Mouse (Mus musculus): ENCODE results near the gene Gm19426. TPM values are rescaled to one million over a fixed set of nuclear protein-coding genes. Genes with fewer than 3 reads are reported as not detected.
"Not testable (repeated sequence)": the region's sequence is repeated elsewhere in the genome, so short reads cannot be mapped to it uniquely, and the experiment has no call there.

Gene Gm19426
- polyA plus RNA-seq, 1 experiment from 2014 or later: 7.0 TPM

DNA sequence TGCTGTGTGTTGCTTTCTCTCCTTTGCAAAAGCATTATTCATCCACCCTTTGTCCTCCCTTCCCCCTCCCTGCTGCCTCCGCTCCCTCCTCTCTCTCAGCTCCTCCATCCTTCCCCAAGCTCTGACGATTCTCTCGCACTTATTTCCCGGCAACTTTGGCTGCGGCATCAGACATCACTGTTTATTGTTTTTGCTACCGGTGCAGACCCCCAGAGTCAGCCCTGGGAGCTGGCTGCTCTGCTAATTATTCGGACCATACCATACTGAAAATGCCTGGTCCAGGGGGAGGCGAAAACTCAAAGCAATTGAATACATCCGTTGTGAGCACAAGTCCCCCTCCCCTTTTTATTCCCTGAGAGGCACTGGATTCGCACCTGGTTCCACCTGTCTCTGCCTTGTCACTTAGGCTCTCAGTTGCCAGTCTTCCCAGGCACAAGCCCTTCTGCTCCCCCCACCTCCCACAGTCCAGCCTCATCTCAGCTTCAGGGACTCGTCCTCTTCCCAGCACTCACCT lies 9.0 kb downstream of the Gm19426 start:
- no peak for ATAC-seq (ENCODE audit: insufficient number of reproducible peaks, low FRiP score, low TSS enrichment, low read depth)
- H3K4me2 ChIP-seq: peak overlapping the region; percentile 66
- H3K9ac ChIP-seq: peak overlapping the region; percentile 36
- 0% methylated on average over 11 of the region's 11 CpGs for WGBS
- no peaks in the 10 kb centered on the region for H3K9me3 ChIP-seq
- H3K4me3 ChIP-seq: peak overlapping the region; percentile 44
- peaks cover 12% of the 10 kb centered on the region for H3K27me3 ChIP-seq
- H3K27ac ChIP-seq: peak overlapping the region; percentile 2; the same call in 1 of the 2 replicates
- H3K36me3 ChIP-seq: no peaks in the 10 kb centered on the region
- peaks cover 60% of the 10 kb centered on the region for H3K4me1 ChIP-seq

DNA sequence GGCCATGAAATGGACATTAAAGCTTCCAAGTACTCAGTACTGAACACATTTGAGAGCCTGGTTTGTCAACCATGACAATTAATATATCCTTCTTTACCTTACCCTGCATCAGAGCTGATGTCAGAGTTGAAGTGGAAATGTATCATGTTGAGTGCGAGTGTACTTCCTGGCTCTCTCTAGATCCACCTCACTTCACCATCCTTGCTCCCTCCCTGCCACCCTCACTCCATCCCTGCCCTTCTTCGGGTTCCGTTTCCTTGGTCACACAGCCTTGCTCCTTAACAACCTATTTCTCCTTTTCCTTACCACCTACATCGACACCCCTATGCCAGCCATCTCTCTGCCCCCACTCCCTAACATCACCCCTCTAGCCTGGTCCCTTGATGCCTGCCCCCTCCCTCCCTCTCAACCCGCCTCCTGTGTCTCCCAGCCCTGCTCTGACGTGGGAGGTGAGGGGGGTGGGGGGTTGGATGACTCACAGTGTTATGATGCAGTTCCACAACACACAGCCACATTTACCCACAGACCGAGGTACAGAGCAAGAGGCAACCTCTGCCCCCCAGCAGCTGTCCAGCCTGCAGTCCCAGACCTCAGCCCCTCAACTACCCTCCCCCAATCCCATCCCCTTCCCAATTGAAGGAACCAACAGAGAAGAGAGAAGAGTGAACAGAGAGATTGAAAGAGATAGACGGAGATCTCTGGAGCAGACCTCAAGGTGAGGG lies 9.7 kb downstream of the Gm19426 start, which contains the start of gene Ypel4:
Gene Ypel4 (plus strand): TSS at position 480 of the 722 bp plus-strand sequence.
- ATAC-seq (ENCODE audit: insufficient number of reproducible peaks, low FRiP score, low TSS enrichment, low read depth): 0 out of 2 replicates have a peak, but pooled peaks have one; percentile 9
- Histone ChIP-seq H3K4me2 (peak within 1 kb of the TSS; percentile 66), H3K9ac (peak within 1 kb of the TSS; percentile 36), H3K27ac (peak within 1 kb of the TSS; percentile 2; the same call in 1 of the 2 replicates), H3K9me3 (no peaks in the 10 kb centered on the region), H3K36me3 (no peaks in the 10 kb centered on the region), H3K4me1 (peaks cover 53% of the 10 kb centered on the region), H3K27me3 (peaks cover 12% of the 10 kb centered on the region), H3K4me3 (peak within 1 kb of the TSS; percentile 44)
- 1% methylated on average over 8 of the region's 8 CpGs for WGBS

DNA sequence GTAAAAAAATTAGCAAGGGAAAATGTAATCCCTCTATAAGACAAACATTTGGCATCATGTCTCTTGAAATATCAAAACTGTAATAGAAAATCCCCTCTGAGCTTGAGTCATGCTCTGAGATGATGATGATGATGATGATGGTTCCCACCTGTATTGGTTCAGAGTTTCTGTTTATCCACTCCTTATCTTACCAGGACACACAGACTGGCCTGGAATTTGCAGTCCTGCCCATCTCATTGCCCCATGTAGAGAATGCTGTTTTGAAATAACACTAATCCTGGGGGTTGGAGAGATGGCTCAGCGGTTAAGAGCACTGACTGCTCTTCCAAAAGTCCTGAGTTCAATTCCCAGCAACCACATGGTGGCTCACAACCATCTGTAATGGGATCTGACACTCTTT lies 11.1 kb downstream of the Gm19426 start:
- Histone ChIP-seq H3K9ac (no peak overlapping the region), H3K27me3 (peaks cover 12% of the 10 kb centered on the region), H3K9me3 (no peaks in the 10 kb centered on the region), H3K27ac (no peak overlapping the region), H3K36me3 (no peaks in the 10 kb centered on the region), H3K4me3 (no peak overlapping the region), H3K4me2 (no peak overlapping the region), H3K4me1 (peaks cover 40% of the 10 kb centered on the region)
- 75% methylated on average over 1 of the region's 1 CpGs for WGBS
- ATAC-seq (ENCODE audit: insufficient number of reproducible peaks, low FRiP score, low TSS enrichment, low read depth): no peak

DNA sequence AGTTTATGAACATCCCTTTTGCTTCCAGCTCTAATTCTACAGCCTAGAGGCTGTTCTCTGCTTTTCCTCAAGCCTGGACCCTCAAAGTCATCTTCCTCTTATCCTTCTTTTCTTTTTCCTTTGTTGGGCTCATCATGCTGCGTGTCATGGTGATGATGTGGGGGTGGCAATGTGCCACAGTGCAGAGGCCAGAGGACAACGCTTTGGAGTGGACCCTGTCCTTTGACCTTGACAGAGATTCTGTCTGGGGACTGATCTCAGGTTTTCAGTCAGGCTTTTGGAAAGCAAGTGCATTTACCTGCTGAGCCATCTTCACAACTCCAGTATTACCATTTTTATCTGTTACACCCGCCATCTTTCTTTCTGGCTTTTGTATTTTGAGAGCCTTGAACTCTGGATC lies 12.2 kb downstream of the Gm19426 start:
- Histone ChIP-seq H3K27me3 (peaks cover 6% of the 10 kb centered on the region), H3K4me3 (no peak overlapping the region), H3K4me2 (no peak overlapping the region), H3K4me1 (peaks cover 32% of the 10 kb centered on the region), H3K36me3 (no peaks in the 10 kb centered on the region), H3K9ac (no peak overlapping the region), H3K9me3 (no peaks in the 10 kb centered on the region), H3K27ac (no peak overlapping the region)
- ATAC-seq (ENCODE audit: insufficient number of reproducible peaks, low FRiP score, low TSS enrichment, low read depth): no peak
- WGBS: 81% methylated on average over 3 of the region's 3 CpGs

DNA sequence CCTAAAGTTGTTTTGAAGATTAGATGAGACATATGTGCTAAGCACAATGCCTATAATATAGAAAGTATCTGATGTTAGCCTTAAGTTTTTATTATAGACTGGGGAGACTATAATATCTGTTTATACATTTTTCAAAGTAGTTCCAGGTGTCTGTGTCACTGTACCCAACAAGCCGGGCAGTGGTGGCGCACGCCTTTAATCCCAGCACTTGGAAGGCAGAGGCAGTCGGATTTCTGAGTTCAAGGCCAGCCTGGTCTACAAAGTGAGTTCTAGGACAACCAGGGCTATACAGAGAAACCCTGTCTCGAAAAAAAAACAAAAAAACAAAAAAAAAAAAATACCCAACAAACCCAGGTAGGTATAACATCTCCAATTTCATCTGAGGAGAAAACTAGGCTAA lies 15.3 kb downstream of the Gm19426 start:
- H3K9me3 ChIP-seq; H3K9ac ChIP-seq; ATAC-seq (ENCODE audit: insufficient number of reproducible peaks, low FRiP score, low TSS enrichment, low read depth); H3K27me3 ChIP-seq; H3K27ac ChIP-seq; H3K4me3 ChIP-seq; H3K4me2 ChIP-seq: not testable (repeated sequence)
- WGBS: 69% methylated on average over 5 of the region's 5 CpGs
- Histone ChIP-seq H3K36me3 (peaks cover 16% of the 10 kb centered on the region), H3K4me1 (peaks cover 16% of the 10 kb centered on the region)

DNA sequence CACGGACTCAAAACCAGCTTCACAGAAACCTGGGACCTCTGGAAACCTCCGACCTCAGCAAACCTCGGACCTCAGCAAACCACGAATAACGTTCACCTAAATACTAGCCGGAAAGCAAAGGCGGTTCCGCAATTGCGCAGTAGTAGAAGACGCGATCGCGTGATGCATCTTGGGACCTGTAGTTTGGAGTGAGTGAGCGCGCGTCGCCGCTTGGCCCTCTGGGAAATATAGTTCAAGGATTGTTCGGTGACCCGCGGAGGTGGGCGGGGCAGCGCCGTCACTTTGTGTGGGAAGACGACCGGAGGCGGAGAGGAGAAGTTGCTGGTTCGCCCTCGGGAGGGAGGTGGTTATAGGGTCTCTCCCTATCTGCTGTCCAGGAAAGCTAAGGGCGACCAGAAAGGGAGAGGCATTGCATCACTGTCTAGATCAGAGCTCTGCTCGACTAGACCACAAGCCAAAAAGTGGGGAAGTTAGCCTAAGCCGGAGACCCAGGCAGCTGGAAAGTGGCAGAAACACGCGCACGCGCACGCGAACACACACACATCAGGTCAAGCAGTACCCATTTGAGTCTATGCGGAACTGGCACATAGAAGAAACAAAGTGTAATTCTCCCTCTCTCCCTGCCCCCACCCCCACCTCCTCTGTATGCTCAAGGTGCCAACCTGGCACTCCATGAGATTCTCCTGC lies 16.1 kb downstream of the Gm19426 start, which contains the start of gene Clp1:
Gene Clp1 (minus strand): TSS at position 179 of the 687 bp plus-strand sequence.
- peak within 1 kb of the TSS; percentile 50 for H3K9ac ChIP-seq
- peak within 1 kb of the TSS; percentile 55 for H3K4me3 ChIP-seq
- WGBS: 1% methylated on average over 39 of the region's 39 CpGs
- H3K4me1 ChIP-seq: peaks cover 16% of the 10 kb centered on the region
- H3K36me3 ChIP-seq: peaks cover 18% of the 10 kb centered on the region
- peak within 1 kb of the TSS; percentile 70 for H3K4me2 ChIP-seq
- H3K27me3 ChIP-seq: peaks cover 2% of the 10 kb centered on the region; the same call in 1 of the 2 replicates
- peak; percentile 93 for ATAC-seq (ENCODE audit: insufficient number of reproducible peaks, low FRiP score, low TSS enrichment, low read depth)
- H3K27ac ChIP-seq: peak within 1 kb of the TSS; percentile 87
- H3K9me3 ChIP-seq: no peaks in the 10 kb centered on the region

DNA sequence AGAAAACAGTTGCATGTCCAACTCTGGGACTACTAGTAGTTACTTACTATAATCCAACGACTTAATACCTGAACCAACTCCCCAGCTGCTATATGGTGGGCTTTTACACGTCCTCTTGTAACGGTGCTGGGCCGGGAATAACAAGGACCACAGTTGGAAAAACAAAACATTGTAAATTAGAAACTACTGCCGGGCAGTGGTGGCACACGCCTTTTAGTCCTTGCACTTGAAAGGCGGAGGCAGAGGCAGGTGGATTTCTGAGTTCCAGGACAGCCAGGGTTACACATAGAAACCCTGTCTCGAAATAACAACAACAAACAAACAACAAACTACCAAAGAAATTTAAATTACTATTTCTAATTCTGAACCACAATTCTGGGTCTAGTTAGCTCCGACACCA lies 16.7 kb downstream of the Gm19426 start:
- Histone ChIP-seq H3K4me2 (peak overlapping the region; percentile 70), H3K27me3 (peaks cover 2% of the 10 kb centered on the region; the same call in 1 of the 2 replicates), H3K27ac (no peak overlapping the region), H3K4me3 (peak overlapping the region; percentile 55), H3K4me1 (peaks cover 16% of the 10 kb centered on the region), H3K36me3 (peaks cover 19% of the 10 kb centered on the region), H3K9ac (peak overlapping the region; percentile 44), H3K9me3 (no peaks in the 10 kb centered on the region)
- under 1% methylated on average over 9 of the region's 9 CpGs for whole genome bisulfite sequencing
- ATAC-seq (ENCODE audit: insufficient number of reproducible peaks, low FRiP score, low TSS enrichment, low read depth): no peak

DNA sequence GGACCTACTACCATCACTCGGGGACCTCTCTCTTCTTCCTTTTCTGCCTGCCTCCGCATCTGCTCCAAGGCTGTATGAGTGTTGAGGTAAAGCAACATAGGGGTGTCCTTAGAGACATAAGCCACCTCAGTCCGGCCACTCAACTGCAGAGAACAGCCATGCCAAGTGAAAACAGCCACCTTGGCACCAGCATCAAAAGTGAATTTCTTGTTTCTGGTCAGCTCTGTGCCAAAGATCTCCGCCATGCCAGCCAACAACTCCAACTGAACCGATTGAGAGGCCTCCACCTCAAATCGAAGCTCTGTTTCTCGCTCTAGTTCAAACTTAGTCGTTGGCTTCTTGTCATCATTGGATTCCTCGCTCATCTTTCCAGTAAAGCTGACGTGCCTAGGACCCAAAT lies 17.7 kb downstream of the Gm19426 start:
- Histone ChIP-seq H3K4me3 (no peak overlapping the region), H3K27me3 (no peaks in the 10 kb centered on the region), H3K9ac (no peak overlapping the region), H3K4me1 (peaks cover 16% of the 10 kb centered on the region), H3K36me3 (peaks cover 24% of the 10 kb centered on the region), H3K9me3 (no peaks in the 10 kb centered on the region), H3K27ac (no peak overlapping the region), H3K4me2 (peak overlapping the region; percentile 70; the same call in 1 of the 2 replicates)
- ATAC-seq (ENCODE audit: insufficient number of reproducible peaks, low FRiP score, low TSS enrichment, low read depth): no peak
- 93% methylated on average over 10 of the region's 10 CpGs for WGBS

DNA sequence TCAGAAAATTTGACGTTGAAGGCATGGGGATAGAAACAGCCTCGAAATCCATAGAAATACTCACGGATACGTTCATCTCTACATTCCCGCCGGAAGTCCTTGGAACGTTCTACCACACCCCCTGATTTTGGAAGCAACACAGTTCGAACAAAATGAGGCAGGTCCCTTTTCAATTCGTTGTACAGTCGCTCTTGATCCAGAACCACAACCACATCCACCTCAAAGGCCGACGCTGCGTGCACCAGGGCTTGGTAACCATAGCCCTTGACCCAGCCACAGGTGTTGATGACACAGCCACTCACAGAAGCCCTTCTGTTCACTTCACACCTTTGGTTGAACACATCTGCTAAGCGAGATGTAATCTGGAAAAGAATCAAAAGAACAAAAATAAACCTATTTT lies 19.6 kb downstream of the Gm19426 start:
- Histone ChIP-seq H3K9me3 (no peaks in the 10 kb centered on the region), H3K9ac (no peak overlapping the region), H3K27ac (no peak overlapping the region), H3K4me1 (peaks cover 16% of the 10 kb centered on the region), H3K4me2 (no peak overlapping the region), H3K36me3 (peaks cover 24% of the 10 kb centered on the region), H3K27me3 (no peaks in the 10 kb centered on the region), H3K4me3 (no peak overlapping the region)
- no peak for ATAC-seq (ENCODE audit: insufficient number of reproducible peaks, low FRiP score, low TSS enrichment, low read depth)
- 94% methylated on average over 14 of the region's 14 CpGs for WGBS

DNA sequence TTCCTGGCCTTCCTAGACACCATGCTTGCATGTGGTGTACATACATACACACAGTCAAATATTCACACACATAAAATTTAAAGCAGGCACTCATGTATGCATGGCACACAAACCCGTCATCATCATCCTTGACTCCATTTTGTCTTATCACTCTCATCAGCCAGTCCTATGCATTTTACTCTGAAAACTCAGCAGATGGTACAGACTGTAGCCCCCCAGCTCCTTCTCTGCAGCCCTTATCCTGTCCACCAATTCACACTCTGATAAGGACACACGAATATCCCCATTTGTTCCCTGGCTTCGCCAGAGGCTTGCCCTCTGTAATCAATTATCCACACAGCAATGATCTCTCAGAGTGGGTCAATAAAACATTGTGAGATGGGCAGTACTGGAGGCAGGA lies 22.3 kb downstream of the Gm19426 start:
- H3K36me3 ChIP-seq: peaks cover 24% of the 10 kb centered on the region
- H3K4me1 ChIP-seq: peaks cover 12% of the 10 kb centered on the region
- H3K4me3 ChIP-seq: no peak overlapping the region
- no peak overlapping the region for H3K4me2 ChIP-seq
- H3K9ac ChIP-seq: no peak overlapping the region
- no peak for ATAC-seq (ENCODE audit: insufficient number of reproducible peaks, low FRiP score, low TSS enrichment, low read depth)
- H3K27me3 ChIP-seq: no peaks in the 10 kb centered on the region
- WGBS: 83% methylated on average over 3 of the region's 3 CpGs
- no peak overlapping the region for H3K27ac ChIP-seq
- no peaks in the 10 kb centered on the region for H3K9me3 ChIP-seq

DNA sequence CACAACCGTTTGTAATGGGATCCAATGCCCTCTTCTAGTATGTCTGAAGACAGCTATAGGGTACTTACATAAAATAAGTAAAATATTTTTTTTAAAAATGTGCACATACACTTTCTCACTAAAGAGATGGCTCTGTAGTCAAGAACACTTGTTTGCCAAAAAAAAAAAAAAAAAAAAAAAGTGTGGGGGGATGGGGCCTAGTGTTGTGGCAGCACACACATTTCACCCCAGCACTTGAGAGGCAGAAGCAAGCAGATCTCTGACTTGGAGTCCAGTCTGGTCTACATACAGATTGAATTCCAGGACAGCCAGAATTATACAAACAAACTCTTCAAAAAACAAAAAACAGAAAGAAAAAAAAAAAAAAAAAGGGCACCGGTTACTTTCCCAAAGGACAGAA lies 22.7 kb downstream of the Gm19426 start:
- WGBS: 95% methylated on average over 2 of the region's 2 CpGs
- no peaks in the 10 kb centered on the region for H3K27me3 ChIP-seq
- no peak overlapping the region for H3K4me2 ChIP-seq
- H3K9ac ChIP-seq: no peak overlapping the region
- no peak overlapping the region for H3K27ac ChIP-seq
- H3K9me3 ChIP-seq: no peaks in the 10 kb centered on the region
- H3K4me3 ChIP-seq: no peak overlapping the region
- H3K4me1 ChIP-seq: peaks cover 9% of the 10 kb centered on the region
- peaks cover 24% of the 10 kb centered on the region for H3K36me3 ChIP-seq
- ATAC-seq (ENCODE audit: insufficient number of reproducible peaks, low FRiP score, low TSS enrichment, low read depth): no peak

DNA sequence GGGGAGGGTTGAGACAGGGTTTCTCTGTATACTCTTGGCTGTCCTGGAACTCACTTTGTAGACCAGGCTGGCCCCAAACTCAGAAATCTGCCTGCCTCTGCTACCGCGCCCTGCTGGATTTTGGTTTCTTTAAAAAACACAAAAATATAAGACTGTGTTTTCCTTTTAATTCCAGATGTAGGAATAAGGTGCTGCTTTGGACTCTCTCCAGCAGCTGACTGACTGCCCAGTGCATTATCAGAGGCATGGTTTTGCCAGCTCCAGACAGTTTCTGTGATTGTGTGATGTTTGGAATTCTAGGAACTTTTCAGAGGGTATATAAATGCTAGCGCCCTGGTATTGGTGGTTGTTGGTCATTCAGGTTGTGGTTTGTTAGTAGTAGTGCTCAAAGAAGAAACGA lies 26.1 kb downstream of the Gm19426 start:
- Histone ChIP-seq H3K36me3 (peaks cover 6% of the 10 kb centered on the region; the same call in 1 of the 2 replicates), H3K4me2 (no peak overlapping the region), H3K4me1 (peaks cover 11% of the 10 kb centered on the region), H3K27me3 (no peaks in the 10 kb centered on the region), H3K9ac (no peak overlapping the region), H3K9me3 (no peaks in the 10 kb centered on the region), H3K27ac (no peak overlapping the region), H3K4me3 (no peak overlapping the region)
- 92% methylated on average over 4 of the region's 4 CpGs for WGBS
- no peak for ATAC-seq (ENCODE audit: insufficient number of reproducible peaks, low FRiP score, low TSS enrichment, low read depth)

All from limb, embryonic 15.5 days (tissue).